Mouse (Mus musculus) activated CD4-positive, CD25-positive, alpha-beta regulatory T cell, adult 4 months (primary cell): Measurements from ENCODE around the gene Ppp4r1. TPM values are rescaled to one million over a fixed set of nuclear protein-coding genes. Genes with fewer than 3 reads are reported as not detected.

Source experiments
- ATAC-seq: one replicate; pipeline ENCODE4 v1.8.0; 2017
- polyA plus RNA-seq, 2 experiments: library from polyadenylated mRNA; unstranded; fragments of 100-300 nt; shearing (Covaris generic); gene quantifications; one replicate each; pipeline ENCODE4 v1.2.1; 2017

The Ppp4r1 gene
- polyA plus RNA-seq, 2 experiments from 2014 or later = 20.0 to 21.8 TPM

- no peak for ATAC-seq
Observed at GRCm38 (mm10) chr17:65773617-65774016, 8.8 kb upstream of the Ppp4r1 start.

GRCm38 (mm10) chr17:65774439-65774838 is 7.9 kb upstream of the Ppp4r1 start:
- ATAC-seq = no peak

GRCm38 (mm10) chr17:65776228-65776627 is 6.1 kb upstream of the Ppp4r1 start:
- no peak for ATAC-seq

- no peak for ATAC-seq
Observed at GRCm38 (mm10) chr17:65777461-65777860, 4.9 kb upstream of the Ppp4r1 start.

- ATAC-seq = no peak
Observed at GRCm38 (mm10) chr17:65780970-65781369, 1.4 kb upstream of the Ppp4r1 start.

GRCm38 (mm10) chr17:65783182-65784161 is 1.1 kb downstream of the Ppp4r1 start:
- ATAC-seq = peak; percentile 57

- no peak for ATAC-seq
Observed at GRCm38 (mm10) chr17:65784610-65785140, 2.3 kb downstream of the Ppp4r1 start.

- ATAC-seq = no peak
Observed at GRCm38 (mm10) chr17:65785707-65786106, 3.3 kb downstream of the Ppp4r1 start.

- no peak for ATAC-seq
Observed at GRCm38 (mm10) chr17:65786225-65786624, 3.9 kb downstream of the Ppp4r1 start.

GRCm38 (mm10) chr17:65787261-65787660 is 4.9 kb downstream of the Ppp4r1 start:
- ATAC-seq = no peak

GRCm38 (mm10) chr17:65788542-65789291 is 6.3 kb downstream of the Ppp4r1 start:
- no peak for ATAC-seq

- ATAC-seq = no peak
Observed at GRCm38 (mm10) chr17:65789576-65789975, 7.2 kb downstream of the Ppp4r1 start.

GRCm38 (mm10) chr17:65791161-65791560 is 8.8 kb downstream of the Ppp4r1 start:
- no peak for ATAC-seq

GRCm38 (mm10) chr17:65793307-65793930 is 11.0 kb downstream of the Ppp4r1 start:
- no peak for ATAC-seq

- no peak for ATAC-seq
Observed at GRCm38 (mm10) chr17:65794096-65794850, 11.9 kb downstream of the Ppp4r1 start.

GRCm38 (mm10) chr17:65796056-65796455 is 13.7 kb downstream of the Ppp4r1 start:
- no peak for ATAC-seq

GRCm38 (mm10) chr17:65798446-65798845 is 16.1 kb downstream of the Ppp4r1 start:
- ATAC-seq = no peak

GRCm38 (mm10) chr17:65799353-65799752 is 17.0 kb downstream of the Ppp4r1 start:
- no peak for ATAC-seq

- no peak for ATAC-seq
Observed at GRCm38 (mm10) chr17:65800451-65800850, 18.1 kb downstream of the Ppp4r1 start.

GRCm38 (mm10) chr17:65802026-65802425 is 19.7 kb downstream of the Ppp4r1 start:
- ATAC-seq = no peak

- ATAC-seq = no peak
Observed at GRCm38 (mm10) chr17:65805966-65806365, 23.6 kb downstream of the Ppp4r1 start.

- no peak for ATAC-seq
Observed at GRCm38 (mm10) chr17:65806416-65806815, 24.0 kb downstream of the Ppp4r1 start.
